Mouse (Mus musculus) megakaryocyte, embryonic 14.5 days (primary cell): Measurements from ENCODE around the gene Tcea3. TPM values are rescaled to one million over a fixed set of nuclear protein-coding genes. Genes with fewer than 3 reads are reported as not detected.

ENCODE experiments used
- H3K27me3 ChIP-seq: replicated peaks from 2 replicates; pipeline ENCODE3; 2012; ENCODE audit warnings: inconsistent platforms
- H3K36me3 ChIP-seq: replicated peaks from 2 replicates; pipeline ENCODE3; 2012; ENCODE audit warnings: low read length, inconsistent platforms, mixed read lengths
- H3K4me1 ChIP-seq: 2 replicates; pipeline ENCODE4 v1.6.1; 2012; ENCODE audit warnings: inconsistent platforms
- H3K4me3 ChIP-seq: replicated peaks from 2 replicates; pipeline ENCODE3; 2012; ENCODE audit warnings: moderate library complexity, mild to moderate bottlenecking, inconsistent platforms
- H3K9me3 ChIP-seq: 2 replicates; pipeline ENCODE4 v1.6.1; 2012; ENCODE audit warnings: inconsistent platforms
- FLI1 ChIP-seq: IDR thresholded peaks from 2 replicates; pipeline ENCODE4 v1.6.1; 2012; ENCODE audit warnings: low read length, inconsistent platforms, mixed read lengths
- GATA1 ChIP-seq: IDR thresholded peaks from 3 replicates; pipeline ENCODE4 v1.6.1; 2012; ENCODE audit warnings: mixed read lengths, low read length, inconsistent platforms, borderline replicate concordance
- polyA plus RNA-seq: library from polyadenylated mRNA; stranded (reverse); fragments of >175 nt; gene quantifications from 2 replicates; pipeline ENCODE4 v1.2.3, GENCODE M21; 2012; ENCODE audit warnings: low replicate concordance; ENCODE audit not compliant: insufficient read depth

The Tcea3 gene
- not detected in 2 replicates for polyA plus RNA-seq

DNA sequence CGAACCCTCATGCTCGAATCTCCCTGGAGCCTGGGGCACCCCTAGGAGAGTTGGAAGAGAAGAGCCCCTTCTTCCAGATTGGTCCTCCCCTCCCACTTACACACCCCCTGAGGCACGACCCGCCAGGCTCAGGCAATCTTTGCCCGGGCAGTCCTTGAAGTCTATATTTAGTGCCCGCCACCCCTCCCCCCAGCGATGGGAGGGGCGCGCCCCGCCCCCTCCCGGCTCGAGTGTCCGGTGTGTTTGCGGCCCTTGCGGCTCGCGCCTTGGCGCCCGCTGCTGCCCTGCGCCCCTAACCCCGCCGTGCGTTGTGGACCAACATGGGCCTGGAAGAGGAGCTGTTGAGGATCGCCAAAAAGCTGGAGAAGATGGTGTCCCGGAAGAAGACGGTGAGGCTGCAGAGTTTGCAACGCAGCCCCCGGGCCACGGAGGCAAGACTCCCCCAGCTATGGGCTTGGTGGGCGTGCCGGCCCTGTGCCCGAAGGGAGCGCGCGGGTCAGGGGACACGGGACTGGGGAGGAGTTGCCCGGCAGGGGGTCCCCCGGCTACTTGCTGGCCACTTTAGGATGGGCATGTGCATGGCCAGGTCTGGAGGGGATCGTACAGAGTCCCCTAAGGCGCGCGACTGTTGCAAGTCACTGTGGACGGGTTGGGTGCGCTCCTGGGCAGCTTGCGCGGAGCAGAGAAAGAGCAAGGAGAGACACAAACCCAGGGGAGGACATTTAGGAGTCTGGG lies at the start of gene Tcea3:
Gene Tcea3, plus strand, starts transcription at position 1 of the 735 bp plus-strand sequence.
- Histone ChIP-seq H3K4me3 (peak within 1 kb of the TSS; percentile 81), H3K9me3 (no peaks in the 10 kb centered on the region), H3K36me3 (no peaks in the 10 kb centered on the region), H3K4me1 (peaks cover 35% of the 10 kb centered on the region), H3K27me3 (peaks cover 93% of the 10 kb centered on the region)
- TF ChIP-seq GATA1, result no peak
- TF ChIP-seq FLI1, result no peak

GRCm38 (mm10) chr4:136198846-136199245 lies 48.7 kb upstream of the Tcea3 start:
- Histone ChIP-seq H3K4me3 (no peak overlapping the region), H3K9me3 (no peaks in the 10 kb centered on the region), H3K27me3 (peaks cover 30% of the 10 kb centered on the region), H3K36me3 (peaks cover 16% of the 10 kb centered on the region), H3K4me1 (peaks cover 18% of the 10 kb centered on the region)
- no peak for TF ChIP-seq FLI1
- TF ChIP-seq GATA1, result no peak

- peaks cover 39% of the 10 kb centered on the region for H3K27me3 ChIP-seq
Measured at GRCm38 (mm10) chr4:136199562-136200292, 47.8 kb upstream of the Tcea3 start.

DNA sequence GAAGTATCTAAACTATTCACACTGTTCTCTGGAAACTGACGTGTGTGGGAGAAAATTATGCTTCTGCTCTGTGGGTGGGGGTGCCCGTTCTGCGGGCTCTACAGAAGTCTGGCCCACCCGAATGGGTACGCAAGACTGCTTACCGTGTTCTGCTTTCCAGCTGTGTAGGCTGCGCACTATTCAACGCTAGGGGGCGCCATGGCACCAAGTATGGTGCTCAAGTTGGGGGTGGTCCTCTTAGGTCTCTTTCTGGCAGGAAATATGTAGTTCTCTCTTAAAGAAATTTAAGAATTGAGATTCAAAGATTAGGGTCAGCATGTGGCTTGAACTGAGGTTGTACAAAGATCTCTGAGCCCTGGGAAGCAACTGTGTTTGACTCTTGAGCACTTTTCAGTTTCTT lies 45.0 kb upstream of the Tcea3 start:
- Histone ChIP-seq H3K4me3 (no peak overlapping the region), H3K36me3 (no peaks in the 10 kb centered on the region), H3K9me3 (no peaks in the 10 kb centered on the region), H3K4me1 (peaks cover 41% of the 10 kb centered on the region), H3K27me3 (peaks cover 64% of the 10 kb centered on the region)
- TF ChIP-seq GATA1 (no peak), FLI1 (no peak)

More at GRCm38 (mm10) chr4:136199562-136200292, 47.8 kb upstream of the Tcea3 start:
- Histone ChIP-seq H3K36me3 (peaks cover 7% of the 10 kb centered on the region), H3K9me3 (no peaks in the 10 kb centered on the region), H3K4me1 (peaks cover 22% of the 10 kb centered on the region), H3K4me3 (peak overlapping the region; percentile 51)
- TF ChIP-seq GATA1, result no peak
- no peak for TF ChIP-seq FLI1

GRCm38 (mm10) chr4:136204775-136205174 lies 42.8 kb upstream of the Tcea3 start:
- TF ChIP-seq GATA1 (no peak), FLI1 (no peak)
- Histone ChIP-seq H3K9me3 (no peaks in the 10 kb centered on the region), H3K27me3 (peaks cover 81% of the 10 kb centered on the region)

DNA sequence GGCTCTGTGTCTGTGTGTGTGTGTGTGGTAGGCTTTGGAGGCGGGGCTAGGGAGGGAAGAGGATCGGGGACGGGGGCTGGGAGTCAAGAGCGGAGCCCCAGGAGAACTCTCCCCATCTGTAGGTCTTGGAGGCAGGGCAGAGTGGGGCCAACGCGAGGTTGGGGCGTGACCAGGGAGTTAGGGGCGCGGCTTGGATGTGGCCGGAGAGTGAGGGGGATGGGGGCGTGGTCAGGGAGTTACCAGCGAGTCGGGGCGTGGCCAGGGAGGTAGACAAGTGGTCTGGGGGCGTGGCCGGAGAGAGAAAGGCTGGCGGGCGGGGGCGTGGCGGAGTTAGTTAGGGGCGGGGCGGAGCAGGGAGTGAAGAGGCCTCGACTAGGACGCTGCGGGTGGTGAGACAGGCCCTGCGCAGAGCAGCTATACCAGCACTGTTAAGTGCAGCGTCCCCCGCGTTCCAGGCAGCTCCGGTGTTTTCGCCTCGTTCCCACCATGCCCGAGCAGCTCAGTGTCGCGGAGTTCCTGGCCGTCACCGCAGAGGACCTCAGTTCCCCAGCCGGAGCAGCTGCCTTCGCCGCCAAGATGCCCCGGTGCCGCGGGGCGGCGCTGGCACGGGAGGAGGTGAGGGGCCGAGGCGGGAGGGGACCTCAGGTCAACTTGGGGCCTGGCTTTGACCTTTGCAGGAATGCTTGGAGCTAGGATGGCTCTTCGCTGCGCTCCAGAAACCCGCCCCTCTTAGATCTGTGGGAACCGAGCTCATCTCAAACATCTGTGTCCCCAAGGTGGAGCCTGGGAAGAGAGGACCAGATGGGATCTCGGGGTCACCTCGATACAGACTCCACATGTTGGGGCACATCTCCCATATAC lies 41.3 kb upstream of the Tcea3 start, which contains the start of gene Asap3:
Gene Asap3, plus strand, starts transcription at position 333 of the 861 bp plus-strand sequence.
- no peak for TF ChIP-seq GATA1
- no peak for TF ChIP-seq FLI1
- Histone ChIP-seq H3K27me3 (peaks cover 88% of the 10 kb centered on the region), H3K4me1 (peaks cover 30% of the 10 kb centered on the region), H3K36me3 (no peaks in the 10 kb centered on the region), H3K9me3 (no peaks in the 10 kb centered on the region), H3K4me3 (peak within 1 kb of the TSS; percentile 95)

More at GRCm38 (mm10) chr4:136204775-136205174, 42.8 kb upstream of the Tcea3 start:
- H3K36me3 ChIP-seq, result no peaks in the 10 kb centered on the region
- no peak overlapping the region for H3K4me3 ChIP-seq
- peaks cover 42% of the 10 kb centered on the region for H3K4me1 ChIP-seq

DNA sequence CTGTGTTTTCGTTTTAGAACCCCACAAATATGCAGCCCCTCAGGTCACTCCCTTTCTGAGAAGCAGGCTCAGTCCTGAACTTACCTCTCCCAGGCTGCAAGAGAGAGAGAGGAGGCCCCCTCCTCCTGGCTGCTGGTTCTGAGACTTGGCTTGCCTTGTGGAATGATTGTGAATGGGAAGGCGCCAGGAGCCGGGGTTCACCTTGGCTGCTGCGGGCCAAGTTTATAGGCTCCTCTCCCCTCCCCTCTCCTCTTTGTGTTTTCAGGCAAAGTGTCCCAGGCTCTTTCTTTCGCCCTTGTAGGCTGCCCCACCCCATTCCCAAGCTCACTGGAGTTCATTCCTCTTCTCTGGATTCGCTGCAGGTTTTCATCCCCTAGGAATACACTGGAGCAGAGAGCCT lies 40.6 kb upstream of the Tcea3 start:
- H3K4me1 ChIP-seq, result peaks cover 30% of the 10 kb centered on the region
- H3K27me3 ChIP-seq, result peaks cover 89% of the 10 kb centered on the region
- no peaks in the 10 kb centered on the region for H3K9me3 ChIP-seq
- TF ChIP-seq GATA1 (no peak), FLI1 (no peak)
- H3K4me3 ChIP-seq, result peak overlapping the region; percentile 95
- no peaks in the 10 kb centered on the region for H3K36me3 ChIP-seq

DNA sequence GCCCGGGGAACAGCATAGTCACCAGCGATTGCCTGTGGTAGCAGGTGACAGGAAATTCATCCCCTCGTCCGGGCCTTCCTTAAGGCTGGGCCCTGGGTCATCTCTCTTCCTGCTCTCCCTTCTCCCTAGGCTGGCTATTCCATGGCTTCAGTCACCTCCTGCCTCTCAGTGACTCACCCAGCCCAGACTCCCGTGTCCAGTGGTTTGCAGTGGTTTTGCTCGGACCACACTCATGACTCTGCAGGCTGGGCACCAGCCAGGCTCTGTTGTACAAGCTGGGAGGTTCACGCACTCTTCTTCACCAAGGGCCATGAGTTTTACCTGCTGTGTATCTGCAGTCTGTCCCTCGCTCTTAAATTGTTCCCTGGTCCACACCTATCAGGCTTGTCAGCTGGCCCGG lies 36.6 kb upstream of the Tcea3 start:
- Histone ChIP-seq H3K4me3 (no peak overlapping the region), H3K36me3 (no peaks in the 10 kb centered on the region), H3K9me3 (no peaks in the 10 kb centered on the region), H3K4me1 (peaks cover 17% of the 10 kb centered on the region), H3K27me3 (peaks cover 87% of the 10 kb centered on the region)
- TF ChIP-seq GATA1, result no peak
- no peak for TF ChIP-seq FLI1

DNA sequence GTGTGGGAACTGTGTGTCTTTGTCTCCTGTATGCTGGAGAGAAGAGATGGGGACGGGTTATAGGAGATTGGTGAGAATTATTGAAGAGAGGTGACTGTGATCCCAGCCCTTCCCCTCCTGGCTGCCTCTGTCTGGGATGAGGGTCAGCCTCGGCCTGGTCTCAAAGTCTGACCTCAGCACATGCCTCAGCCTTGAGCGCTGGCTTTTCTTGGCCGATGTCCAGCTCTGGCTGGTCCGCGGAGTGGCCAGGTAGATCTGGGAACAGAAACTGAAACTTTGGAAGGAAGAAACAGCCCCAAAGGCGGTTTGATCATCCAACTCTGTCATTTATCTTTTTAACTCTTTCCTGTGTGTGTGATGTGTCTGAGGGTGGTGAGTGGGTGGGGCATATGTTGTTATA lies 33.9 kb upstream of the Tcea3 start:
- Histone ChIP-seq H3K27me3 (peaks cover 87% of the 10 kb centered on the region), H3K36me3 (no peaks in the 10 kb centered on the region)
- no peak for TF ChIP-seq GATA1
- TF ChIP-seq FLI1, result no peak

More for the DNA sequence above, 33.9 kb upstream of the Tcea3 start:
- H3K4me3 ChIP-seq, result no peak overlapping the region
- no peaks in the 10 kb centered on the region for H3K9me3 ChIP-seq
- no peaks in the 10 kb centered on the region for H3K4me1 ChIP-seq
